Mouse (Mus musculus) MEL (cell line): Measurements from ENCODE around the gene Olfr582. TPM values are rescaled to one million over a fixed set of nuclear protein-coding genes. Genes with fewer than 3 reads are reported as not detected.

Experiments
- DNase-seq: peaks from one replicate; pipeline ENCODE4 v3.0.0; 2011; ENCODE audit warnings: low read depth, low spot score
- H3K27ac ChIP-seq: 2 replicates; pipeline ENCODE4 v1.5.1; 2012; ENCODE audit warnings: low read depth, mild to moderate bottlenecking, control low read depth, low read length, moderate library complexity; ENCODE audit not compliant: control insufficient read depth
- H3K27me3 ChIP-seq, 2 experiments: fragments of 150-350 bp in 1 of 2; sonication (generic) in 1 of 2; 2 replicates each; pipeline ENCODE4 v1.6.1; 2012; ENCODE audit warnings: low read length in 2 of 2, mild to moderate bottlenecking in 2 of 2, improper control_type of control experiment in 1 of 2, moderate library complexity in 1 of 2; ENCODE audit not compliant: insufficient read depth in 2 of 2, control insufficient read depth in 1 of 2
- H3K36me3 ChIP-seq, 2 experiments: 2 replicates each; pipeline ENCODE4 v1.6.1; 2012 to 2014; ENCODE audit warnings: low read length in 2 of 2, improper control_type of control experiment in 1 of 2, inconsistent platforms in 1 of 2, mild to moderate bottlenecking in 1 of 2; ENCODE audit not compliant: insufficient read depth in 2 of 2, control insufficient read depth in 1 of 2
- H3K4me1 ChIP-seq, 2 experiments: fragments of 150-350 bp in 1 of 2; sonication (generic) in 1 of 2; 2 replicates each; pipeline ENCODE4 v1.6.1; 2012; ENCODE audit warnings: low read length in 2 of 2, improper control_type of control experiment in 1 of 2, mild to moderate bottlenecking in 1 of 2; ENCODE audit not compliant: insufficient read depth in 2 of 2, control insufficient read depth in 1 of 2
- H3K4me3 ChIP-seq, 2 experiments: fragments of 150-350 bp in 1 of 2; sonication (generic) in 1 of 2; 2 replicates each; pipeline ENCODE4 v1.5.1; 2012; ENCODE audit warnings: low read depth in 2 of 2, low read length in 2 of 2, mild to moderate bottlenecking in 2 of 2, moderate library complexity in 2 of 2, control low read depth in 1 of 2, improper control_type of control experiment in 1 of 2; ENCODE audit not compliant: control insufficient read depth in 1 of 2, insufficient read depth in 1 of 2
- H3K79me2 ChIP-seq: 2 replicates; pipeline ENCODE4 v1.6.1; 2012; ENCODE audit warnings: mild to moderate bottlenecking, low read length, moderate library complexity; ENCODE audit not compliant: control insufficient read depth, poor library complexity, insufficient read depth
- H3K9ac ChIP-seq: 2 replicates; pipeline ENCODE4 v1.6.1; 2012; ENCODE audit warnings: low read depth, mild to moderate bottlenecking, control low read depth, low read length, moderate library complexity; ENCODE audit not compliant: control insufficient read depth, poor library complexity, severe bottlenecking
- H3K9me3 ChIP-seq: fragments of 150-350 bp; sonication (generic); replicated peaks from 2 replicates; pipeline ENCODE4 v1.6.1; 2012; ENCODE audit warnings: mild to moderate bottlenecking, low read length, improper control_type of control experiment, moderate library complexity; ENCODE audit not compliant: insufficient read depth
- BHLHE40 ChIP-seq: IDR thresholded peaks from 2 replicates; pipeline ENCODE4 v1.6.1; 2012; ENCODE audit warnings: low read depth, mild to moderate bottlenecking, inconsistent platforms, low read length, improper control_type of control experiment, borderline replicate concordance
- CHD2 ChIP-seq: IDR thresholded peaks from 2 replicates; pipeline ENCODE4 v1.6.1; 2011; ENCODE audit warnings: low read length, improper control_type of control experiment
- ELF1 ChIP-seq: IDR thresholded peaks from 2 replicates; pipeline ENCODE4 v1.6.1; 2014; ENCODE audit warnings: low read depth, mild to moderate bottlenecking, inconsistent platforms, low read length, improper control_type of control experiment, moderate library complexity
- EP300 ChIP-seq, 2 experiments: IDR thresholded peaks; 2 replicates each; pipeline ENCODE4 v1.6.1; 2011; ENCODE audit warnings: improper control_type of control experiment in 2 of 2, low read length in 2 of 2, low read depth in 1 of 2, mild to moderate bottlenecking in 1 of 2
- GATA1 ChIP-seq: IDR thresholded peaks from 2 replicates; pipeline ENCODE4 v1.6.1; 2011; ENCODE audit warnings: low read depth, low read length, improper control_type of control experiment
- HCFC1 ChIP-seq: IDR thresholded peaks from 2 replicates; pipeline ENCODE4 v1.6.1; 2012; ENCODE audit warnings: low read depth, mild to moderate bottlenecking, inconsistent platforms, low read length, improper control_type of control experiment, moderate library complexity
- JUND ChIP-seq: IDR thresholded peaks from 2 replicates; pipeline ENCODE4 v1.6.1; 2011; ENCODE audit warnings: low read depth, mild to moderate bottlenecking, improper control_type of control experiment, low read length
- KAT2A ChIP-seq: conservative IDR thresholded peaks from 2 replicates; pipeline ENCODE4 v1.6.1; 2012; ENCODE audit warnings: low read depth, low read length, improper control_type of control experiment, inconsistent platforms
- MAZ ChIP-seq: IDR thresholded peaks from 2 replicates; pipeline ENCODE4 v1.6.1; 2012; ENCODE audit warnings: low read depth, mild to moderate bottlenecking, inconsistent platforms, low read length, improper control_type of control experiment
- MEF2A ChIP-seq: IDR thresholded peaks from 2 replicates; pipeline ENCODE4 v1.6.1; 2014; ENCODE audit warnings: low read depth, mild to moderate bottlenecking, inconsistent platforms, low read length, improper control_type of control experiment; ENCODE audit not compliant: poor library complexity, insufficient replicate concordance, severe bottlenecking; ENCODE audit errors: extremely low read depth
- MYB ChIP-seq: IDR thresholded peaks from 2 replicates; pipeline ENCODE4 v1.6.1; 2011; ENCODE audit warnings: mild to moderate bottlenecking, low read depth, low read length, improper control_type of control experiment
- POLR2AphosphoS2 ChIP-seq: IDR thresholded peaks from 2 replicates; pipeline ENCODE4 v1.6.1; 2011; ENCODE audit warnings: low read length, improper control_type of control experiment
- RAD21 ChIP-seq: IDR thresholded peaks from 2 replicates; pipeline ENCODE4 v1.6.1; 2011; ENCODE audit warnings: mild to moderate bottlenecking, low read depth, low read length, improper control_type of control experiment
- RCOR1 ChIP-seq: IDR thresholded peaks from 2 replicates; pipeline ENCODE4 v1.6.1; 2012; ENCODE audit warnings: low read depth, mild to moderate bottlenecking, inconsistent platforms, low read length, improper control_type of control experiment
- SIN3A ChIP-seq: IDR thresholded peaks from 2 replicates; pipeline ENCODE4 v1.6.1; 2012; ENCODE audit warnings: low read length, improper control_type of control experiment, inconsistent platforms
- SMC3 ChIP-seq: IDR thresholded peaks from 2 replicates; pipeline ENCODE4 v1.6.1; 2011; ENCODE audit warnings: low read depth, low read length, improper control_type of control experiment
- UBTF ChIP-seq: IDR thresholded peaks from 2 replicates; pipeline ENCODE4 v1.6.1; 2012; ENCODE audit warnings: low read depth, mild to moderate bottlenecking, inconsistent platforms, low read length, improper control_type of control experiment, moderate library complexity, borderline replicate concordance; ENCODE audit not compliant: insufficient read depth
- USF2 ChIP-seq, 2 experiments: IDR thresholded peaks; 2 replicates each; pipeline ENCODE4 v1.6.1; 2011 to 2012; ENCODE audit warnings: improper control_type of control experiment in 2 of 2, low read length in 2 of 2, borderline replicate concordance in 1 of 2, inconsistent platforms in 1 of 2, low read depth in 1 of 2, mild to moderate bottlenecking in 1 of 2; ENCODE audit not compliant: insufficient read depth in 1 of 2
- ZC3H11A ChIP-seq: IDR thresholded peaks from 2 replicates; pipeline ENCODE4 v1.6.1; 2012; ENCODE audit warnings: low read depth, mild to moderate bottlenecking, inconsistent platforms, low read length, improper control_type of control experiment
- ZKSCAN1 ChIP-seq: IDR thresholded peaks from 2 replicates; pipeline ENCODE4 v1.6.1; 2012; ENCODE audit warnings: low read depth, mild to moderate bottlenecking, inconsistent platforms, low read length, improper control_type of control experiment, moderate library complexity
- ZMIZ1 ChIP-seq: IDR thresholded peaks from 2 replicates; pipeline ENCODE4 v1.6.1; 2012; ENCODE audit warnings: low read depth, mild to moderate bottlenecking, inconsistent platforms, low read length, improper control_type of control experiment, moderate library complexity
- ZNF384 ChIP-seq: IDR thresholded peaks from 2 replicates; pipeline ENCODE4 v1.6.1; 2012; ENCODE audit warnings: low read depth, mild to moderate bottlenecking, inconsistent platforms, low read length, improper control_type of control experiment
- polyA plus RNA-seq, 2 experiments: library from polyadenylated mRNA; stranded (reverse) in 1 of 2; unstranded in 1 of 2; fragments of >175 nt in 1 of 2; fragments of >200 nt in 1 of 2; gene quantifications; 2 replicates each; pipeline versions ENCODE4 v1.2.1 to v1.2.4; 2012; ENCODE audit warnings: low replicate concordance in 2 of 2, low read depth in 1 of 2; ENCODE audit not compliant: insufficient read length in 2 of 2, insufficient read depth in 1 of 2, missing spikeins in 1 of 2
- total RNA-seq: library from RNA; depleted of rRNA; stranded (reverse); fragments of 300-350 nt; gene quantifications from 2 replicates; pipeline ENCODE4 v1.2.3, GENCODE M21; 2012; rRNA removed

Olfr582 gene
- total RNA-seq (not detected in 2 replicates), polyA plus RNA-seq (not detected)

DNA sequence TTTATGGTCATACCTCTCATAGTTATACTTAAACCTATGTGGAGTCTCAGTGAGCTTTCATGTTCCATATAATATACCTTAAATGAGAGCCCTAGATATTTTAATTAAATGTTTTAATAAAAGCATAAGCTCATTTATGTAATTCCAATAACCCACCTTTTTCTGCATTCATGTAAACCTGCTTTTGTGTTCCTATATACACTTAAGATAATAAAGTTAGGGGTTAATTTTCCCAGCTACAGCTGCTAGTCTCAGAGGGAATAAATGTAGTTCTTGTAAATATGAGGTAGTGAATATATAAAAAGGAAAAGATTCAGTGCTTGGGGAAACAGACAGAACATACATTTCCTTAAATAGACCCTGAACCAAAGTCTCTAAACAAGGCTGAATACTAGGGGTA is at the start of gene Olfr582:
TSS of gene Olfr582 (plus strand) at position 301 of the 400 bp plus-strand sequence.
- Histone ChIP-seq H3K36me3 (no peaks in the 10 kb centered on the region), H3K9me3 (no peaks in the 10 kb centered on the region), H3K27me3 (no peaks in the 10 kb centered on the region), H3K4me1 (no peaks in the 10 kb centered on the region), H3K4me3 (no peak within 1 kb of the TSS), H3K9ac (no peak within 1 kb of the TSS), H3K27ac (no peak within 1 kb of the TSS), H3K79me2 (no peaks in the 10 kb centered on the region)
- TF ChIP-seq RCOR1 (no peak), HCFC1 (no peak), SMC3 (no peak), ZNF384 (no peak), BHLHE40 (no peak), KAT2A (no peak), MAZ (no peak), RAD21 (no peak), USF2 (IDR thresholded peaks at IDR 0.05; ENCODE audit: borderline replicate concordance in 1 of 2, insufficient read depth in 1 of 2, low read depth in 1 of 2, low read length in 2 of 2) (no peak), ZC3H11A (no peak), JUND (no peak), GATA1 (no peak), MEF2A (no peak), CHD2 (no peak), ZKSCAN1 (no peak), EP300 (IDR thresholded peaks at IDR 0.05; ENCODE audit: low read depth in 1 of 2, low read length in 2 of 2) (no peak), ZMIZ1 (no peak), SIN3A (no peak), POLR2AphosphoS2 (no peak)
- DNase-seq: no peak

DNA sequence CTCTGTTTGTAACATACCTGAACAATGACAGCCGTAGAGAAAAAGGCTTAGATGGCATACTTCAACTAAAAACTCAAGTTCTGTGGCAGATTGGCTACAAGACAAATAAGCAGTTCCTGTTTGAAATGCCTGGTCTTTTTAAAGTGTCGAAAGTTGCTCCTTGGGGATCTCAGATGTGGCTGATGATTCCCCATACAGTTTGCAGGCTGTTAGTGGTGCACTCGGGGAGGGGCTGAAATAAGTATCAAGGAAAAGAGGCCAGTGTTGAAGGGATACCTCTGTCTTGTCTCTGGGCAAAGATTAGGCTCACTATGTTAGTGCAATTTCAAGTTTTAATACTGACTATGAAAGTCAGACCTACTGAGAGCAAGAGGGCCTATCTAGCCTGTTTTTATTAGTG is 48.6 kb upstream of the Olfr582 start, which contains the start of gene Olfr578:
TSS of gene Olfr578 (minus strand) at position 101 of the 400 bp plus-strand sequence.
- no peaks in the 10 kb centered on the region for H3K36me3 ChIP-seq
- H3K27ac ChIP-seq: no peak within 1 kb of the TSS
- H3K9me3 ChIP-seq: no peaks in the 10 kb centered on the region
- H3K27me3 ChIP-seq: no peaks in the 10 kb centered on the region
- H3K79me2 ChIP-seq: no peaks in the 10 kb centered on the region
- no peaks in the 10 kb centered on the region for H3K4me1 ChIP-seq
- no peak within 1 kb of the TSS for H3K4me3 ChIP-seq
- no peak within 1 kb of the TSS for H3K9ac ChIP-seq
- no peak for DNase-seq
- no peak for TF ChIP-seq KAT2A
- TF ChIP-seq UBTF: no peak
- no peak for TF ChIP-seq BHLHE40
- TF ChIP-seq SIN3A: no peak
- no peak for TF ChIP-seq ELF1
- TF ChIP-seq MYB: no peak
- TF ChIP-seq ZKSCAN1: no peak
